Mouse (Mus musculus) gastrocnemius, postnatal 14 days (tissue): ENCODE measurements around the gene B230217C12Rik. TPM values are rescaled to one million over a fixed set of nuclear protein-coding genes. Genes with fewer than 3 reads are reported as not detected.
A peak's percentile ranks its signal among the peaks of the same experiment; 100 is the strongest.
"Not testable (repeated sequence)": the region's sequence is repeated elsewhere in the genome, so short reads cannot be mapped to it uniquely, and the experiment has no call there.

Experiments used
- DNase-seq: peaks from one replicate; pipeline ENCODE4 v3.0.0; 2021; ENCODE audit warnings: mixed read lengths
- intact Hi-C: fragments of 180-260 bp; cut with DNase I; formaldehyde crosslinking; loops from one replicate; pipeline ENCODE4 v1.15.1; 2025; ENCODE audit warnings: low total_unique reads
- total RNA-seq, 2 experiments: library from RNA; stranded (reverse); gene quantifications; 2 replicates each; pipeline ENCODE4 v1.2.3; 2021

B230217C12Rik gene
- total RNA-seq, 2 experiments from 2014 or later = 0.84 to 1.5 TPM

DNA sequence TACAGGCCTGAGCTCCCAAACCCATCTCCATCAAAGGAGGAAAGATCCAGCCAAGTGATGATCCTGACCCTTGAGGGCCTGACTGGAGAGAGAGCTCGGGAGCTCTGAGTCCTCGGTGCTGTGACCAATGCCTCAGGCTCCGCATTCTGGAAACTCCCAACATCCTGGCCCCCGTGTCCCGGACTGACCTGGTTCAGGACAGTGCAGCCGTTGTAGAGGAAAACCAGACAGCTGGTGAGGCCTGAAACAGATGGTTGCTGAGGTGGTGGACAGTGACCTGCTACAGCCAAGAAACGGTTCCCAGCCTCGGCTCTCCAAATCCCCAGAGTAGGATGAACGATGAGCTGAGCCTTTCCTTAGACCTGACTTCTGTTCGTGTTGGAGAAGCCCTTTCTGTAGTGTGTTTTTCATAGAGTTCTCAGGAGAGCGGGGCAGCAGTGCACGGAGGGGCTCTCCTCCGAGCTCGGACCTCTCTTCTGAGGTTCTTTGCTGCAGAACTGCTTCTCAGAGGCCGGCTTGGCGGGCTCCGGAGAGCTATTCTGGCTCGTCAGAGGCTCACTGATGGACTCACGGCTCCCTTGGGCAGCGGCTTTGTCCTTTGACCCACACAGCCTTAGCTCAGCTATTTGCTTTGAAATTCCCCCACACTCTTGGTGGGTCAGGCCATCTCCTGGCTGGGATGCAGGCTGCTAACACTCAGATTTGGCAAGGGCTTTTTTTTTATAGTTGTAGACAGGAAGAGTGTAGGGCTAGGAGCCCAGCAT lies 17.6 kb upstream of the B230217C12Rik start:
- intact Hi-C loops = no loop called here
- DNase-seq = peak; percentile 84

DNA sequence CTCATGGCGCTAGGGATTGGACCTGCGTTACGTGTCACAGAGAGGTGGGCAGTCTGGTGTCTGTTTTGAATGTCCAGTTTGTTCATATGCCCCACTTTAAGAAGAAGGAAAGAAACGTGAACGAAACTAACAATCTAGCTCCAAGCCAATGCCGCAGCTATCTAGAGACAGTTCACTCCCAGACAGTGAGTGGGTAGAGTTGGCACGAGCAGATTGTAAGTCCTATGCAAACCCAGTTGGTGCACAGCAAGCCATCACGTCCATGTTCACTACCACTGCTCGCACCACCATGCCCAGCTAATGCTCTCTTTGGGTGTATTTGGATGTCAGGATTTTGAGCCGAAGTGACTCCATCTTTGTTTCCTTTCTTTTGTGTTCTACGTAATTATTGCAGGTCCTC lies 16.4 kb upstream of the B230217C12Rik start:
- DNase-seq = no peak
- intact Hi-C loops = no loop called here

DNA sequence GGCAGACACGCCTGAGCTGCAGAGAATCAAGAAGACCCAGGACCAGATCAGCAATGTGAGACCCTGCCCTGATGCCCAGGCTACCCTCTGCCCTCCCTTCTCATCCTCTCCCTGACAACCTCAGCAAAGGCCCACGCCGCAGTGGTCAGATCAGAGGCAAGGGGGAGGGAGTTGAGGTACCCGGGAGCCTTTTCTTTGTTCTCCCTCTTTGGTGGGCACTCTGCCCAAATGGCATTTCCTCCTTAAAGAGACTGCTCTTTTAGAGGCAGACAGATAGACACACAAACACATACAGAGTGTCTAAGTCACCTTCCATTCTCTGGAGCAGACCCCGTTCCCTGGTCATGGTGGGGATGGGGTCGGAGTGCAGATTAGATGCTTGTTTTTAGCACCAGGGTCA lies 15.7 kb upstream of the B230217C12Rik start:
- intact Hi-C loops = no loop called here
- no peak for DNase-seq

GRCm38 (mm10) chr11:97825295-97825694 lies 15.3 kb upstream of the B230217C12Rik start:
- intact Hi-C loops = no loop called here
- no peak for DNase-seq

DNA sequence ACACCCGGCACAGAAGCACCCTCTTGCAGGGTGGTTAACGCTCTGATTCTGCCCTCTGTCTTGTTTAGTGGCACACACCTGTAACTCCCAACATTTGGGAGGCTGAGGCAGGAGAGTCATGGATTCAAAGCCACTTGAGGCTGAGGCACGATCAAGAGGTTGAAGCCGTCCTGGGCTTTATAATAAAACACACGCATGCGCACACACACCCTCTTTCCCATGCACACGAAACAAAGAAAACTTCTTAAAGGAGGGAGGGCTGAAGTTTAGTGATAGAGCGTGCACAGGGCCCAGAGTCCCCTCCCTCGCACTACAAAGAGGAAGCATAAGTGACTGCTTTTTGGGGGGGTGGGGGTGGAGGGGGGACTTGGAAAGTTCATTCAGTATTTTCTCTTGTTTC lies 14.6 kb upstream of the B230217C12Rik start:
- intact Hi-C loops = no loop called here
- no peak for DNase-seq

DNA sequence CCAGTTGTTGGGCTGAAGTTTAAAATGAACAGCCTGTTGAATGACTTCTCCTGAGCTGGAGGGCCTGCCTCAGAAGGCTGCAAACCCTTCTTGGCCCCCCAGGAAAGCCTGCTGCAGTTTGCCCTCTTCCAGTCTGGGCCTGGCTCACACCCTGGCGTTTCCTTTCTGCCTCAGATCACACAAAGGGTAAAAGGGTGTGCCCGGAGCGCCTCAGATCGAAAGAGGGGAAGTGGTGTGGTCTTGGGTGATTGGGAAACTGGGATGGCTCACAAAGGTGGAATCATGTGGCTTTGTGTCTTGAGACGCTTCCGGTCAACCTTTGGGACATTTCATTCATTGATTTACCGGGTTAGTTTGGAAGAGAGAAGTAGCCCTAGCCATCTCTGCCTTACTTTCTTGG lies 14.2 kb upstream of the B230217C12Rik start:
- intact Hi-C loops = no loop called here
- DNase-seq = no peak

GRCm38 (mm10) chr11:97827654-97828053 lies 12.9 kb upstream of the B230217C12Rik start:
- intact Hi-C loops = no loop called here
- no peak for DNase-seq

- no peak for DNase-seq
- intact Hi-C loops = no loop called here
Observed at GRCm38 (mm10) chr11:97829365-97829764, 11.2 kb upstream of the B230217C12Rik start.

GRCm38 (mm10) chr11:97829913-97830476 lies 10.6 kb upstream of the B230217C12Rik start:
- no peak for DNase-seq
- intact Hi-C loops = no loop called here

DNA sequence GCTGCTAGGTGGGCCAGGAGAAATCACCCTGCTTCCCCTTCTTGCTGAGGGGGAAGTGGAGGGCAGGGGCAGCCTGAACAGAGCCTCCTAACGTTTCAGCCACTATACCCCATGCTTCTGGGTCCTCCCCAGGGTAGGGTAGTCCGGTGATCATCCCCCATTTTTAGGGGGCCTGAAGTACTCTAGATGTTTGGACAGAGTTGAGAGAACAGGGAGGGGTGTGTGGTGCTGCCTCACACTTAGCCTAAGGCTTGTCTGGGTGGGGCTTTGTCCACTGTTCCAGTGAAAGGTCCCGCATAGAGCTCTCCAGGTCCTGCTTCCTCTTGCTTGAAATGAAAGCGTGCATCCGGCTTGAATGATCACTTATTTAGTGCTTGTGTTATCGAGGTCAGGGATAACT lies 10.1 kb upstream of the B230217C12Rik start:
- intact Hi-C loops = no loop called here
- DNase-seq = no peak

DNA sequence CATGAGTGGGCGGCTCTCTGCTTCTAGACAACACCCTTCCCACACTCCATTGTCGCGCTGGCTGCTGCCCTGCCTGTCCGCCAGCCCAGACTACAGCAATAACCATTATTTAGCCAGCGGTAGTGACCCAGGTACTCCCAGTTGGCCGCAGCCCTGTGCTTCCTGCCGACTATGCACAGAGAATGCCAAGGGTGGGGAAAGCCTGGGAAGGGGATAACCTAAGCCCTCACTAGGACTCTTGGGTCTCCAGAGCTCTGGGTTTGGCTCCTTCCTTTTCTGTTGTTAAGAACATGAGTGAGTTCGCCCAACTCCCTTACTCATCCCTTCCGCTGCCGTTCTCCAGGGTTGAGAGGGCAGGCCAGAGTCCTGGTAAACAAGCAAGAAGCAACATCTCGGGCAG lies 8.6 kb upstream of the B230217C12Rik start:
- DNase-seq = no peak
- intact Hi-C loops = no loop called here

GRCm38 (mm10) chr11:97833352-97833751 lies 7.2 kb upstream of the B230217C12Rik start:
- intact Hi-C loops = no loop called here

DNA sequence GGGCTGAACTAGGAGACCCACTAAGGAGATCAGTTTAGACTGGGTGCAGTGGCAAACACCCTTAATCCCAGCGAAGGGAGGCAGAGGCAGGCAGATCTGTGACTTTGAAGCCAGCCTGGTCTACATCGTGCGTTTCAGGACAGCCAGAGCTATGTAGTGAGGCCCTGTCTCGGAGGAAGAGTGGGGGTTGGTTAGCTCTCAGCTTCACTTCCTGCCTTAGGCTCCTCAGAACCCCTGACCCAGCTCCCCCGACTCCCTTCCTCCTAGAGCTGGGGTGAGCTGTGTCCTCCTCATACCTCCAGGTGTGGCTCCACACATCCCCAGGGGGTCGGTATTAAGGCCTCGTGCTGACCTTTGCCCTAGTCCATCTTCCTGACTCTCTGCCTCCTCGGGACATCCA lies 4.0 kb upstream of the B230217C12Rik start:
- no peak for DNase-seq
- intact Hi-C loops = no loop called here

More at GRCm38 (mm10) chr11:97833352-97833751, 7.2 kb upstream of the B230217C12Rik start:
- no peak for DNase-seq

DNA sequence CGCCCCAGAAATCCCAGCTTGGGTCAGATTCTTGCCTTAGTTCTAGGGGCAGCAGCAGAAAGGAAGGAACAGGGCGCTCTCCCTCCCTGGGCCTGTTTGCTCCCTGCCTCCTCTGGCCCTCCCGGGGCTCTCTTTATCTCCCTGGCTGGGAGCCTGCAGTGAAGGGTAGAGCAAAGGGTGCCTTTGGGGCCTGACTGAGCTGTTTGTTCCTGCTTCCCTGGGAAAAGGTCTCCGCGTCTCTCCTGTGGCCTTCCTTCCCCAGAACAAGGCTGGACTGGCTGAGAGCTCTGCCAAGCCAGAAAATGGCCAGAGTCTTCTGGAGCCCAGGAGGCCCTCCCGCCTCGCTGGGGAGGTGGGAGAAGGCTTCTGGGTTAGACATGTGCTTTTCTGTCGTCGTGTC lies 3.5 kb upstream of the B230217C12Rik start:
- intact Hi-C loops, DNase-seq: not testable (repeated sequence)

GRCm38 (mm10) chr11:97837641-97838149 lies 2.9 kb upstream of the B230217C12Rik start:
- intact Hi-C loops = no loop called here

DNA sequence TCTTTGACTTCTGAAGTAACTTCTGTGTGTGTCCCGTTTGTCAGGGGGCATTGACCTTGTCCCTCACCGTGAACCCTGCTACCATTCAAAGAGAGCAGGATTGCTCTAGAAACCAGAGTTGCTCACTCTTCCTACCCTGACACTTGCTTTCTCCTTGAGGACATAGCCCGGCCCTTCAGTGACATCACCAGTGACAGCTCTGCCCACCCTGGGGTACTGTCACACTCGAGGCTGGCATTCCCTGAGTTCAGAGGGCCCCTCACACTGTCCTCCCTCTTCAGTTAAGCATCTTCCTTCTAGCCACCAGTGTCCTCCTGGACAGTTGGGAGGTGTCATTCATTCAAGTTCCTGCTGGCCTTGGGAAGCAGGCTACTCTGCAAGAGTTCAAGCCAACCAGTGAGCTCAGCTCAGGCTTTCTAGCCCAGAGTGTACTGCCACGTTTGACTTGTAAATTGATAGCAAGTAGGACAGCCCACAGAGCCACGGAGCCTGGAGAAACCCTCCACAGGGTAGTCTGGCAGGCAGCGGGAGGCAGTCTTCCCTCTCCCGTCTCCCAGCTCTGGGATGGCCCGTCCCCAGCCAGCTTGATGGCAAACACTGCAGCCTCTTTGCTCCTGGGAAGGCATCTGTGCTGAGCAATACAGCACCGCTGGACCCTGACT lies 1.7 kb upstream of the B230217C12Rik start:
- DNase-seq = no peak
- intact Hi-C loops = no loop called here

More at GRCm38 (mm10) chr11:97837641-97838149, 2.9 kb upstream of the B230217C12Rik start:
- DNase-seq = no peak

GRCm38 (mm10) chr11:97839441-97840134 lies 992 bp upstream of the B230217C12Rik start:
- DNase-seq = no peak

GRCm38 (mm10) chr11:97840135-97840490 lies 467 bp upstream of the B230217C12Rik start:
- no peak for DNase-seq
- intact Hi-C loops = no loop called here

More at GRCm38 (mm10) chr11:97839441-97840134, 992 bp upstream of the B230217C12Rik start:
- intact Hi-C loops = no loop called here

DNA sequence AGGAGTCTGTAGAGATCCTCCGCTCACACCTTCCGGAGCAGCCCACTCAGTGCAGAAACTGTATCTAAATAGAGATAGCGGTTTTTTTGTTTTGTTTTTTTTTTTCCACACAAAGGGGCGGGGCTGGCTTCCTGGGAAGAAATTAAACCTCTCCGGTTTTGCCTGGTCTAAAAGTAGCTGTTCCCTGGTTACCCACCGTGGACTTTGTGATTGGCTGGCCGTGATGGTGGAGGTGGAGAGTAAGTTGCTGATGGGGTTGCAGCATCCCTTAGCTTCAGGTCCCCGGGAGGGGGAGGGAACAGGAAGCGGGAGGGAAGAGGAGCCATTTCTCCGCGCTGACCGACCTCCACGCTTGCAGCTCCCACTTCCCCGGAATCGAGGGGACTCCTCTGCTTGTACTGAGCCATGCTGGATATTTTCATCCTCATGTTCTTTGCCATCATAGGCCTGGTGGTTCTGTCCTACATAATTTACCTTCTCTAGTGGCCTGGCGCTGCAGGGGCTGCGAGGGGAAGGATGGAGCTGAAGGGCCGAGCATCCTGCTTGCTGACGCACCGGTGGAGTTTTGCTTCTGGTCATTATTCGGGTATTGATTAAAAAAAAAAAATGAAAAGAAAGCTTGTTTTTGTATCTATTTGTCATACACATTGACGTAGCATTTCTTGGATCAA lies 546 bp downstream of the B230217C12Rik start:
- DNase-seq = peak; percentile 72
- intact Hi-C loops = no loop called here
